Mouse (Mus musculus): Measurements from ENCODE around the gene Rad23b.

GRCm38 (mm10) chr4:55351037-55351436 lies 1.2 kb downstream of the Rad23b start:
- no peak for TF ChIP-seq CTCF (IDR thresholded peaks at IDR 0.05; ENCODE audit: borderline replicate concordance, insufficient read depth, low read depth, low read length)
- no peak for TF ChIP-seq POLR2A (IDR thresholded peaks at IDR 0.05; ENCODE audit: borderline replicate concordance, insufficient read depth, low read length)

Data from cerebellum, adult 2 months (tissue).